Mouse (Mus musculus) central nervous system, embryonic 11.5 days (tissue): ENCODE measurements around the gene Cp. TPM values are rescaled to one million over a fixed set of nuclear protein-coding genes. Genes with fewer than 3 reads are reported as not detected.

Experiments
- polyA plus RNA-seq: library from polyadenylated mRNA; depleted of rRNA; stranded (reverse); fragments of >200 nt; gene quantifications from 2 replicates; pipeline ENCODE4 v1.2.3, GENCODE M21; 2012; rRNA removed

Gene Cp
- polyA plus RNA-seq = 3.8 and 5.7 TPM in 2 replicates

GRCm38 (mm10) chr3:19956885-19957284 lies at the start of gene Cp:
Gene Cp (plus strand): TSS chr3:19957054.

GRCm38 (mm10) chr3:20034719-20035404 lies 78.0 kb downstream of the Cp start, which contains the start of gene Hps3:
Gene Hps3 (minus strand): TSS chr3:20035315.

GRCm38 (mm10) chr3:20057306-20058196 lies 100.7 kb downstream of the Cp start, which contains the start of gene Hltf:
Gene Hltf (plus strand): TSS chr3:20057811.

Other genes with a start within 250 kb of the Cp start
- 10.9 and 14.4 TPM in 2 replicates for gene Hps3, start 78.3 kb downstream of the Cp start, polyA plus RNA-seq
- 13.4 and 16.6 TPM in 2 replicates for gene Hltf, start 100.8 kb downstream of the Cp start, polyA plus RNA-seq
- 18.1 and 39.9 TPM in 2 replicates for gene Gyg, start 198.3 kb downstream of the Cp start, polyA plus RNA-seq